Mouse (Mus musculus) layer of hippocampus, adult 18-20 months (tissue): ENCODE results near the gene Pgap2. TPM values are rescaled to one million over a fixed set of nuclear protein-coding genes. Genes with fewer than 3 reads are reported as not detected.

ENCODE experiments used
- DNase-seq, 2 experiments: peaks; one replicate each; pipeline ENCODE4 v3.0.0; 2022; ENCODE audit warnings: low spot score in 2 of 2
- long read RNA-seq: library from polyadenylated mRNA; stranded (forward); transcript quantifications from one replicate; pipeline ENCODE4 v2.0.0, GENCODE M21; 2021
- total RNA-seq, 2 experiments: library from RNA; stranded (reverse); gene quantifications; 2 replicates each; pipeline ENCODE4 v1.2.3; 2021

The Pgap2 gene
- 10 to 100 TPM; 27.8 to 29.5 TPM for total RNA-seq
- long read RNA-seq, partial matches to known transcripts, result 0 of 12 reads
- long read RNA-seq, other reads (novel, unspliced or antisense), result 5 of 12 reads

DNA sequence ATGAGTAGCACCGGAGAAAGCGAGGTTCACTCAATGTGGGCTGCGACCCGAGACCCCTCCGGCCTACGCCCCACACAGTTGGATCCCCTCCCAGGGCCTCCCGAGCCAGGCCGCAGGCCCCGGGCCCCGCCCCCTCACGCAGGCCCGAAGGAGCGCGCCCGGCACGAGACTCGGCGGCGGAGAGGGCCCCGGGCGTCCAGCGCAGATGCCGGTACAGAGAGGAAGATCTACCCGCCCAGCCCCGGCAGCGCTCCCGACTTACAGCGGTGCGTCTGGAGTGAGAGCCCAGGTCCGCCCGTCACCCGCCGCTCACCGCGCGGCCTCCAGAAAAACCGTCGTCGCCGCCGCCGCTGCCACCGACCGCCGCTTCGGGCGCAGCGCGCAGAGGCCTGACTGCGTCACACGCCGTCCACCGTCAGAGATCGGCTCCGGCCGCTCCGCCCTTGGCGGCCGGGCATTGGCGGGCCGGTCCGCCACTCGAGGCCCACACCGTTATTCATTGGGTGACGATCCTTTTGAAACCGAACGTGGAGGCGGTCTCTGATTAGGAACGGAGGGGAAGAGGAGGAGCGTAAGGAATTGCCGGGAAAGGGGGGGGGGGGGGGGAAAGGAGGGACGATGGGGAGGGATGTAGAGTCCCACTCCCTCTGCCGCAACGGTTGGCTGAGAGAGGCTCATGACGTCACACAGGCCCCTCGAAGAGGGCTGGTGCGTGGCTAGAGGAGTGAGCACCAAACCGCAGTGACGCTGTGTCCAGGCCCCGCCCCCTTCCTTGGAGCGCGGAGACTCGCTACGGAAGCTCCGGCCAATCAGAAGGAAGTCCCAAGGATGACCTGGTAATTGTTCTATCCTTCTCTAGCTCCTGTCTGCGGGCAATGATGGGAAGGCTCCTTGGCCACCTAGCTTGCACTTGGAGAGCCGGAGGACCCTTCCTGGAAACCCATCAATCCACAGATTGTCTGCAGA is at the start of gene Pgap2, which contains the start of gene Nup98:
Gene Pgap2 (plus strand): TSS at position 453 of the 966 bp plus-strand sequence.
Gene Nup98 (minus strand): TSS at position 421 of the 966 bp plus-strand sequence.
- peak; percentile 99 for DNase-seq

DNA sequence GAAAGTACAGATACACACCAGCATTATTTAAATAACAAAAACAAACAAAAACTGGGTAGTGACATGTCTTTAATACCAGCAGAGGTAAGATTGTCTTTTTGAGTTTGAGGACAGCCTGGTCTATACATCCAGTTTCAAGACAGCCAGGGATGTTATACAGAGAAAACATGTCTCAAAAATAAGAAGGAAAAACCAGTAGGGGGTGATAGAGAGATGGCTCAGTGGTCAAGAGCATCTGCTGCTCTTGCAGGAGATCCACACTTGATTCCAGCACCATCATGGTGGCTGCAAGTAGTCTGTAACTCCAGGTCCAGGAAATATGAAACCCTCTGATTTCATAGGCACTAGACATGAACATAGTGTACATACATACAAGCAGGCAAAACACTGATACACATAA is 39.7 kb upstream of the Pgap2 start:
- DNase-seq, result no peak

DNA sequence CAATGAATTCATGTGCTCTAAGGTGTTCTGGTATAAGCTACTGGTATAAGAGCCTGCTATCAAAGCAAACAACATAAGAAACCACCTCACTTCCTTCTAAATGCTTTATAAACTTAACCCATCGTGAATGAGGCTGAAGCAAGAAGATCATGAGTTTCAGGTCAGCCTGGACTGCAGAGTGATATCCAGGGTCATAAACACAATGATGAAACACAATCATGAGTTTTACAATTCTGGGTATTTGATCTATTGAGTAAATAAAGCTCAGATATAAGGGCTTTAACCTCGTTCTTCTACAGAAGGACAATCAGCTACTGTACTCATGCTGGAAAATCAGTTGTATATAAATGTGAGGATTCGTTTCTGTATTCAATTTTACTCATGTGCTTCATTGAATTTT is 26.2 kb upstream of the Pgap2 start:
- no peak for DNase-seq

DNA sequence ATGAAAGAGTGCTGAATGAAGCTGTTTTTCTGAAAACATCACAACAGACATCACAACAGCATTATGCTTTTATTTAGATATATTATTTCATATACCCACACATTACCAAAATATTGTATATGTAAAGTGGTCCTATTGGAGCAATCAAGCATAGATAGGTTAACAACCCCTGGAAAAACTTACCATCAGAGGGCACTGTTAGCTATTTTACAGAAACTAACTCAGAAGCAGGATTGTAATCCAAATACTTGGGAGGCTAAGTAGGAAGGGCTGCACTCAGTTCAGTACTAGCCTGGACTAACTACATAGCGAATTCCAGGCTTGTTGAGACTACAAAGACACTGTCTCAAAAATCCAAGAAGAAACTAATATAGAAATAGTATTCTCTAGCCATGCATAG is 17.7 kb upstream of the Pgap2 start:
- DNase-seq, result no peak

DNA sequence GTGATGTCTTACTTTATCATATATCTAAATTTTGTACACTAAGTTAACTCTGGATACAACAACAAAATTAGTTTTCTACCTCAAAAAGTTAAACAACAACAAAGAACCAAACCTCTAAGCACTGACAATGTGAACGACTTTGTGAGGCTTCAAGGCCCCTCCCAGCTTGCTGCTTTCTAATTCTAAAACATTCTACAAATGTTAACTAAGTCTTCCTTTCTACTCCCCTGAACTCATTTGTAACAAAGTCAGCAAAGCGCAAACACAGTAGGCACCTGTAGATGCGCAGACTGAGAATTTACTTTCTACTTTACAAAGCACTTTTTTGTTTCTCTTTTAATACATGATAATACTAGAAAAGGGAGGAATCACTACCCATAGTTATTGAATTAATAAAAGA is 9.4 kb upstream of the Pgap2 start:
- DNase-seq, result no peak

DNA sequence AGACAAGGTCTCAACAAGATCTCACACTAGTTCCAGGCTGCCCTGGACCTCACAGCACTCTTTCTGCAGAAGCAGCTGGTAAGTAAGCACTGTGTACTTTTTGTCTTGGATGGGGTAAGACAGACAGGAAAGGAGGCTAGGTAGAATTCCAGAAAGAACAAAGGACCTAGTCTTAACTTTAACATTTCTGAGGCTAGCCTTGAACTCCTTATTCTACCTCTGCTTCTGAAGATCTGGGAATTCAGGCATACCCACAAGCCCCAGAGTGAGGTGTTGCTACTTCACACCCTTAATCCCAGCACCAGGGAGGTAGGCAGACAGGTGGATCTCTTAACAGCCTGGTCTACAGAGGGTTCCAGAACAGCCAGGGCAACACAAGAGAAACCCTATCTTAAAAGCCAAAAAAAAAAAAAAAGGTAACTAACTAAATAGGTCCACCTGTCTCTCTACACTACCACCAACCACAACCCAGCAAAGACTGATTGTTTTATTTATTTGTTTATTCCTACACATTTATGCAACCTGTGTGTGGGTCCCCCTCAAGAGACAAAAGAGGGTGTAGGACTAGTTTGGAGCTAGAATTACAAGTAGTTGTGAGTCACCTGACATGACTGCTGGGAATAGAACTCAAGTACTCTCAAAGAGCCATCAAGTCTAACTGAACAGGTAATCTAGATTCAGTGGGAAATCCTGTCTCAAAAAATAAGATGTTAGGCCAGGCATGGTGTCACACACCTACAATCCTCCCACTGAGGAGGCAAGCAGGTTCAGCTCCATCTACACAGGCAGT is 8.8 kb upstream of the Pgap2 start:
- no peak for DNase-seq

DNA sequence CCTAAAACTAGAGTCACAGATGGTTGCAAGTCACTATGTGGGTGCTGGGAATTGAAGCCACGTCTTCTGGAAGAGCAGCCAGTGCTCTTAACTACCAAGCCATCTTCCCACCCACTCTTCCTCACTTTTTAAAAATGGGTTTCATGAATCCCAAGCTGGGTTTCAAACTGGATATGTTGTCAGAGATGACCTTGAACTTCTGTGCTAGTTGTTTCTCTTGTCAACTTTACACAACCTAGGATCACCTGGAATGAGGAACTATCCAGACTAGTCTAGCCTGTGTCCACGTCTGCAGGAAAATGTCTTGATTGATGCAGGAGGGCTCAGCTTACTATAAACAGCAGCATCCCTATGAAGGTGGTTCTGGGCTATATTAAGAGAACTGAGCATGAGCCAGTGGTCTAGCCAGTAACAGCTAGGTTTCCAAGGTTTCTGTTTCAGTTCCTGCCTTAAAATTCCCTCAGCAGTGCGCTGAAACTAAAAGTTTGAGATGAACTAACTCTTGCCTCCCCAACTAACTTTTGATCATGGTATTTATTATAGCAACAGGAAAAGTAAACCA is 5.6 kb upstream of the Pgap2 start:
- DNase-seq, result no peak

DNA sequence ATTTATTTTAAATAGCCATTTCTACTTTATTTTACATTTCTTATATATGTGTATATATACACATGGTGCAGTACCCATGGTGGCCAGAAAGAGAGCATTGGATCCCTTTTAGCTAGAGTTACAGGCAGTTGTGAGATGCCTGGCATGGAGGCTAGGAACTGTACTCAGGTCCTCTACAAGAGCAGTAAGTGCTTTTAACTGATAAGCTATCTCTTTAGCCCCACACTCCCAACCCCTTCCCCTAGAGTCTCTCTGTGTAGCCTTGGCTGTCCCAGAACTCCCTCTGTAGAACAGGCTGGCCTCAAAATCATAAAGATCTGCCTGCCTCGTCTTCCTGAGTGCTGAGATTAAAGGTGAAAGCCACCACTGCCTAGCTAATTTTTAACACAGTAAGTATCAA is 4.4 kb upstream of the Pgap2 start:
- DNase-seq, result no peak

DNA sequence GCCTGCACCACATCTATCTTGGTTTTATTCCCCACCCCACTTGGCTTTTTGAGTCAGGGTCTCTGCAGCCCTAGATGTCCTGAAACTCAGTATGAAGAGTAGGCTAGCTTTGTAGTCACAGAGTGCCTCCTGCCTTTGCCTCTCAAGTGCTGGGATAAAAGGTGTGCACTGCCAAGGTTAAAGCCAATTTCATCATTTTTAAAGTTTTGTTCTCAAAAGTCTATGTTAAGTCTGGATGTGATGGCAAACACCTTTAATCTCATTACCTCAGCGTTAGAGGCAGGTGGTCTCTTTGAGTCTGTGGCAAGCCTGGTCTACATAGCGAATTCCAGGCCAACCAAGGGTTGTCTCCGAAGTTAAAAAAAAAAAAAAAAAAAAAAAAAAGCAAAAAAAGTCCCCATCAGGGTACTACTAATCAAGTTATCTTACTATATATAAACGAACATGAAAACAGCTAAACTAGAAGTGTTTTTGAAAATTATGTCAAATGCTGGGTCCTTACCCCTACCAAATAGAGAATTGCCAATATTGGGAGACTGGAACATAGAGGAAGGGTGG is 1.1 kb upstream of the Pgap2 start:
- no peak for DNase-seq

DNA sequence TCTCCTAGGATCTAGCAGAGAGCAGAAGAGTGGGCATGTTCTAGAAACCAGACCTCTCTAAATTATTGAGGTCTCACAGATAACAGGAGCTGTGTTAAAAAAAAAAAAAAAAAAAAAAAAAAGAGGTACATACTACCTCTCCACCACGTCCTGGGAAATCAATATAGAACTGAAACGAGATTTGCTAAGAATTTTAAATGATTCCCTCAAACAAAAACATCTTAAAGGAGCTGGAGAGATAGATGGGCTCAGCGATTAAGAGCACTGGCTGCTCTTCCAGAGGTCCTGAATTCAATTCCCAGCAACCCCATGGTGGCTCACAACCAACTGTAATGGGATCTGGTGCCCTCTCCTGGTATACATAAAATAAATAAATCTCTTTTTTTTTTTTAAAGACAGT is 1.1 kb downstream of the Pgap2 start:
- DNase-seq, result no peak

DNA sequence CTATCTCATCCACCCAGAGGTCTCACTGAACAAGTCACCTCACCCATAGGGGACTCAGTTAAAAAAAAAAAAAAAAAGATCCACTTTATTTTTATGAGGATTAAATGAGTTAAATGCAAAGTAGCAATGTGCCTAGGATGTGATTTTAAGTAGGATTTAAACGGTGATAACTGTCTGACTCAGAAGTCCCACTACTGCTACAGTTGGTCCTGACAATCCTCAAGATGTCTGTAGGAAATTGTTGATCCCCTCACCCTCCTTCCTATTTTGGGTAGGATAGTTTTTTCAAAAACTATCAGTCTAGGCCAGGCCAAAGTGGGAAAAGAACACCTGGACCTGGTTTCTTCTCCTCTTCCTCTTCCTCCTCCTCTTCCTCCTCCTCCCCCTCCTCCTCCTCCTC is 11.9 kb downstream of the Pgap2 start:
- no peak for DNase-seq

DNA sequence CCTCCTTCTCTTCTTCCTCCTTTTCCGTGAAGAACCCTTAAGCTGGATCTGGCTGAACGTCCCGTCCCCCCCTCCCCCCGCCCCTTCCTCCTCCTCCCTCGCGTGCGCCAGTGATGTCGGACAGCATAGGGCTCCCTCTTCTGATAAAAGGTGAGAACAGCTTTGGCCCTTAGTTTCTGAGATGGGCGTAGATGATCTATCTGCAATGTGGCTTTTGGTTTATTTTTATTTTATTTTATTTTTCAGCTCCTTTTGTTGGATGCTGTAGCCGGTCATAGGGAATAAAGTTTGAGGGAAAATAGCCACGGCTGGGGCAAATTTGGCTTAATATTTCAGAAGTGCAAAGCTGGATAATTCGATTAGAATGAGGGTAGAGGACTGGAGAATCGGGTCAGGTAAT is 12.3 kb downstream of the Pgap2 start:
- peak in 1 of 2 experiments; percentile 60 for DNase-seq

DNA sequence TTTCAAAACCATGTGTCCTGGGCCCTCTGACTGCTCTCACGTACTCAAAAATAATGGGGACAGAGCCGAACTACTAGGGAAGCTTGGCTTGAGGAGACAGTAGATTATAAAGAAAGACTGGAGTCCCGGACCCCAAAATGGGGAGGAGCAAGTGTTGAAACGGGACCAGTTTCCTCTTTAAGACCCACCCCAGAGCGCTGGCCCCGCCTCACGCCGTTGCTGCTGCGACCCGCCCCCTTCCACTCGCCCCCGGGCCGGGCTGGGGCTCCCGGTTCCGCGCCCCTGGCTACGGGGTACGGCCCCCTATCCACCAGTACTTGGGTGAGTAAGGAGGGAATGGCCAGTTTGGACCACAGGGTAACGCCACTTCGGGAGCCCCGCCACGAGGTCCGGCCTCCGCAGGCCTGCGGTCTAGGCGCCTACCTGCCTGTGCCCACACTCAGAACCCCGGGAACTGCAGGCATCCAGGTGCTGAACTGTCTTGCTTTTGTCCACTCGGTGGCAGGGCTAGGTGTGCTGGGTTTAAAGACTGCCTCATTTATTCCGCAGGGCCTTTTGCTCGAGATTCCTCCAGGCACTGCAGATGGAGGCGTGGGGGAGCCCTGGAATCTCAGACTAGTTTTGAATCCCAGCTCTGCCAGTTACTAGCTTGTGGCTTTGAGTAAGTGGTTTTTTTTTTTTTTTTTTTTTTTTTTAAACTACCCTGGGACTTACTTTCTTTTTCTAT is 13.0 kb downstream of the Pgap2 start:
- DNase-seq, result peak; percentile 58 to 67

DNA sequence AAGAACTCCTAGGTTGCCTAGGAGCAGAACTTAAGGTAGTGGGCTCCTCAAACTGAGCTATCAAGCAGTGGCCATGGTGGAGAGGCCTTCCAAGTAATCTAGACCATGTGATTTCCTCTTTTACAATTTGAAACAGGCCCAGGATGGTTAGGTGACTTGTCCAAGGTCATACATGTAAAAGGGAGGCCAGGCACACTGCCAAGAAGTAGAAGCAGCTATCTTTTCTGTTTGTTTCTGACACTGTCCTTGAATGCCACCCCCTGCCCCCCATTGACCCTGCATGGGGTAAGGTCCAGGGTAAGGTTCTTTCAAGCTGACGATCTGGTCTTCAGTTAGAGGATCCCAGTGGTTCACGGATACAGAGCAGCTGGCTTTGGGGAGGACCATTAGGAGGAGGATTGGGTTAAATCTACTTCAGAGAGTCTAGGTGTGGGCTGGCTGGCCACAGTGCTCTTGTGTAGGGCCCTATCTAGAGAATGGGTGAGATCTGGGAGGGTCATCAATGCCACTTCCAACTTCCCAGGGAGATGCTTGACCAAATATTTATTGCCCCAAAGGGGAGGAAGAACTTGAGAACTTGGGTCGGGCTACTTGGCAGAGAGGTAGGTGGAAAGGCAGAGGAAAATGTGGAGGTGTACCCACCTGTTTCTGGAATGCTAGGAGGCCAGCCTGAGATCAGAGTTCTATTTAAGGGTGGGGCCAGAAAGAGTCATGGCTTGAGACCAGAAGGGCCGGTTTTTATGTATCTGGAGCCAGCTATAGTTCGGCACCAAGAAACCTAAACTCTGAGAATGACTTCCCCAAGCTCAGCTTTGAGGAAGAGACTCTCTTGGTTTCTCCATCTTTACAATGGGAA is 14.1 kb downstream of the Pgap2 start:
- DNase-seq, result no peak

DNA sequence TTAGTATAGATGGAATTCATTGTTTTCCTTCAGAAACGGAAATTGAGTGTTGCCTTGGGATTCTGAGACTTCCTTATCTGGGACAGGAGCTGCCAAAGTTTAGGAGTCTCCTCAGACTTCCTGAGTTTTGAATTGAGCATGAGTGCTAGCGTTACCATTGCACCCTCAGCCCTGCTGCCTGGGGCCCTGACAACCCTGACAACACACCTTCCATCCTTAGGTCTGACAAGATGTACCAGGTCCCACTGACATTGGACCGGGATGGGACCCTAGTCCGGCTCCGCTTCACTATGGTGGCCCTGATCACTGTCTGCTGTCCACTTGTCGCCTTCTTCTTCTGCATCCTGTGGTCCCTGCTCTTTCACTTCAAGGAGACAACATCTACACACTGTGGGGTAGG is 16.0 kb downstream of the Pgap2 start:
- DNase-seq, result no peak

DNA sequence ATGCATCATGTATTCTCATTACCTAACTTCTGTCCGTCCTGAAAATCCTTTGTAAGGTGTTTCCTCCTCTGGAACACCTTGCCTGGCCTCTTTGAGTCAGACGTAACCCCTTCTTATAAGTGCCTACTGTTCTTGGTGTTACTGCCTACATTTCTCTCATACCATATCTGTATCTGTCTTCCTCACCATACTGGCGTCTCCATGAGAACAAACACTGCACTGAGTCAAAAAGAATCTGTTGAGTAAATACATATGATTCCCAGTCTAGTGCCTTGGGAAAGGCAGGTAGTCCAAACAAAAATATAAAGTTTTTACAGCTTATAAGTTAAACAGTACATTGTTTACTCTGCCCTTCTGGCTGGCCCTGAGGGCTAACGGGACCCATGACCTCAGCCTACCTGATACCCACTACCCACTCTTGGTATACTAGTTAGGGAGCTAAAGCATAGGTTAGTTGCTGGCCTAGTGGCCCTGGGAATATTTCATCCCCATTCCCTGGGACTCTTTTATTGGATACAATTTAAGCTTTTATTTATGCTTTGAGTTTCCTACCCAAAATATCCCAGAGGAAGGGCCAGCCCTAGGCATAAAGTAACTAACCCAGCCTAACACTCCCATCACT is 18.2 kb downstream of the Pgap2 start:
- DNase-seq, result no peak

DNA sequence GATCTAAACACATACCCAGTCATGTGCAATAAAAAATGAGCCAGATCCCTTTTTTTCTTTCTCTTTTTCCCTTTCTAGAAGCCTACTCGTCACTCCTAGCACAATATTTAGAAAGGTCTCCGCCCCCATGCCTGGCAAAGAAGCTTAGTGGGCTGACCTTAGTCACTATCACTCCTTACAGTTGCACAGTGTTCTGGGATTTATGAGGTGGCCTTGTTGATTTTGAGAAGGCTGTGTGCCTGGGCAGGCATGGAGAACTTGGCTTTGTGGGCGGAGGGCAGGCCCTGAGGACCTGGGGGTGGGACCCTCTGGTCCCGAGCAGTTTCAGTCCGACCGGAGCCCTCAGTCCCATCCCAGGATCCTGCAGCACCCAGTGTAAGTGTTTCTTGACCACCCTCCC is 19.8 kb downstream of the Pgap2 start:
- DNase-seq, result no peak

DNA sequence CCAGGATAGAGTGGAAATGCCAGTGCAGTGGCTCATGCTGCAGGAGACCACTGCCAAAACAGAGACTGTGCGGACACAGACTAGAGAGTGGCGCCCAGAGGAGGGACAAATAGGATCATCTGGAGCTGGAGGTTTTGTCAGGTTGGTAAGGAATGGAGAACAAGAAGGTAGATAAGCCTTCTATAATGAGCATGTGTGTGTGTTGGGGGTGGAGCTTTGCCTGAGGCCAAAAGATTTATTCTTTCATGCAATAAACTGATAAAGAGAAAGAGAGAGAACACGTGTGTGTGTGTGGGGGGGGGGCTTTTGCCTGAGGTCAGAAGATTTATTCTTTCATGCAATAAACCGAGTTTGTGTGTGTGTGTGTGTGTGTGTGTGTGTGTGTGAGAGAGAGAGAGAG is 23.1 kb downstream of the Pgap2 start:
- DNase-seq, result no peak

DNA sequence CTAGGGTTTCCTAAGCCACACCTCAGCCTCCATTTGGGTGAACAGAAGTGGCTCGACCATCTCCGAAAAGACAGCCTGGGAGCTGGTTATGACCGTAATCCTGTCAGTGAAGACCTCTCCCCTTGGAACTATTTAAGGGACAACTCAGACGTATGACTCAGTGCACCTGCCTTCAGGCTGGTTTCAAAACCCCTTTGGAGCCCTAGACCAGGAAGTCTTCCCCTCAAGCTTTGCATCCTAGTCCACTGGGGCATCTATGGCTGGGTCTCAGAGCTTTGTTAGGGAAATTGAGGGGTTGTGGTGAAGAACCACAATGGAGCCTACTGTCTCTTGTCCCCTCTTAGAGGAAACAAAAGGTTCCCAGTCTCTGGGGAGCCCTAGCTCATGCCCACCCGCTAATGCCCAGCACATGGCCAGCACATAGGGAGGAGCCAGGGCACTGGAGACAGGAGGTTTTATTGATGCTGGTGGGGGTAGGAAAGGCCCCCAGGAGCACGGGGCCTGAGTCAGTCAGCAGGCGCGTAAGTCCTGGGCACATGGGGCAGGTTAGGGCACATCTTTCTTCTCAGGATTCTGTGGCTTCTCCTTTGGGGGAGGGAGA is 28.8 kb downstream of the Pgap2 start:
- peak in 1 of 2 experiments; percentile 46 for DNase-seq
